Mouse (Mus musculus) midbrain, embryonic 15.5 days (tissue): ENCODE results near the gene Ring1. TPM values are rescaled to one million over a fixed set of nuclear protein-coding genes. Genes with fewer than 3 reads are reported as not detected.
A peak's percentile ranks its signal among the peaks of the same experiment; 100 is the strongest.

Source experiments
- ATAC-seq: fragments of 200-750 bp; cut with Nextera tagmentation; replicated peaks from 2 replicates; pipeline ENCODE4 v1.8.0; 2017; ENCODE audit warnings: moderate TSS enrichment
- H3K27ac ChIP-seq: fragments of 300-500 bp; sonication (generic); 2 replicates; pipeline ENCODE4 v1.5.1; 2015; ENCODE audit warnings: mild to moderate bottlenecking, inconsistent platforms
- H3K27me3 ChIP-seq: fragments of 300-500 bp; sonication (generic); replicated peaks from 2 replicates; pipeline ENCODE4 v1.6.1; 2015; ENCODE audit warnings: inconsistent platforms
- H3K36me3 ChIP-seq: fragments of 300-500 bp; sonication (generic); replicated peaks from 2 replicates; pipeline ENCODE4 v1.6.1; 2015; ENCODE audit warnings: inconsistent platforms
- H3K4me1 ChIP-seq: fragments of 300-500 bp; sonication (generic); 2 replicates; pipeline ENCODE4 v1.6.1; 2015; ENCODE audit warnings: inconsistent platforms
- H3K4me2 ChIP-seq: fragments of 300-500 bp; sonication (generic); 2 replicates; pipeline ENCODE4 v1.6.1; 2015; ENCODE audit warnings: inconsistent platforms, mild to moderate bottlenecking, moderate library complexity
- H3K4me3 ChIP-seq: fragments of 300-500 bp; sonication (generic); 2 replicates; pipeline ENCODE4 v1.5.1; 2015; ENCODE audit warnings: mild to moderate bottlenecking, inconsistent platforms
- H3K9ac ChIP-seq: fragments of 300-500 bp; sonication (generic); 2 replicates; pipeline ENCODE4 v1.6.1; 2015; ENCODE audit warnings: mild to moderate bottlenecking, inconsistent platforms
- H3K9me3 ChIP-seq: fragments of 300-500 bp; sonication (generic); 2 replicates; pipeline ENCODE4 v1.6.1; 2016; ENCODE audit warnings: inconsistent platforms
- WGBS: fragments of 180-500 bp; shearing (Covaris S2); methylation state at CpG from one replicate; pipeline ENCODE4 v1.1.7; 2015; ENCODE audit warnings: mixed read lengths; 5-methylcytosine and 5-hydroxymethylcytosine counted together
- polyA plus RNA-seq: library from polyadenylated mRNA; unstranded; fragments of >200 nt; fragmentation: Nextera tagmentation; extraction: Ambion mirVana; gene quantifications from 2 replicates; pipeline ENCODE4 v1.2.1, GENCODE M21; 2015

Ring1 gene
- polyA plus RNA-seq, 1 experiment from 2014 or later, result 22.8 TPM

GRCm38 (mm10) chr17:34034064-34034463 is 9.6 kb upstream of the Ring1 start:
- no peaks in the 10 kb centered on the region for H3K27me3 ChIP-seq
- H3K4me1 ChIP-seq, result peaks cover 50% of the 10 kb centered on the region
- H3K9ac ChIP-seq, result no peak overlapping the region
- WGBS, result 76% methylated on average over 10 of the region's 10 CpGs
- H3K27ac ChIP-seq, result no peak overlapping the region
- ATAC-seq, result no peak
- H3K4me2 ChIP-seq, result no peak overlapping the region
- no peaks in the 10 kb centered on the region for H3K9me3 ChIP-seq
- peaks cover 27% of the 10 kb centered on the region for H3K36me3 ChIP-seq
- H3K4me3 ChIP-seq, result no peak overlapping the region

GRCm38 (mm10) chr17:34033441-34033840 is 9.0 kb upstream of the Ring1 start:
- H3K9me3 ChIP-seq, result no peaks in the 10 kb centered on the region
- ATAC-seq, result no peak
- no peak overlapping the region for H3K9ac ChIP-seq
- H3K4me2 ChIP-seq, result peak overlapping the region; percentile 80
- H3K4me1 ChIP-seq, result peaks cover 50% of the 10 kb centered on the region
- H3K27me3 ChIP-seq, result no peaks in the 10 kb centered on the region
- no peak overlapping the region for H3K27ac ChIP-seq
- H3K4me3 ChIP-seq, result peak overlapping the region; percentile 71; the same call in 1 of the 2 replicates
- H3K36me3 ChIP-seq, result peaks cover 32% of the 10 kb centered on the region
- 93% methylated on average over 9 of the region's 9 CpGs for WGBS

- Histone ChIP-seq H3K4me2 (peak overlapping the region; percentile 80), H3K27me3 (no peaks in the 10 kb centered on the region), H3K4me3 (peak overlapping the region; percentile 71), H3K9me3 (no peaks in the 10 kb centered on the region), H3K27ac (peak overlapping the region; percentile 99; the same call in 1 of the 2 replicates), H3K36me3 (peaks cover 31% of the 10 kb centered on the region), H3K4me1 (peaks cover 50% of the 10 kb centered on the region), H3K9ac (peak overlapping the region; percentile 75)
- WGBS, result 48% methylated on average over 9 of the region's 9 CpGs
- ATAC-seq, result no peak
Observed at GRCm38 (mm10) chr17:34032806-34033205, 8.3 kb upstream of the Ring1 start.

DNA sequence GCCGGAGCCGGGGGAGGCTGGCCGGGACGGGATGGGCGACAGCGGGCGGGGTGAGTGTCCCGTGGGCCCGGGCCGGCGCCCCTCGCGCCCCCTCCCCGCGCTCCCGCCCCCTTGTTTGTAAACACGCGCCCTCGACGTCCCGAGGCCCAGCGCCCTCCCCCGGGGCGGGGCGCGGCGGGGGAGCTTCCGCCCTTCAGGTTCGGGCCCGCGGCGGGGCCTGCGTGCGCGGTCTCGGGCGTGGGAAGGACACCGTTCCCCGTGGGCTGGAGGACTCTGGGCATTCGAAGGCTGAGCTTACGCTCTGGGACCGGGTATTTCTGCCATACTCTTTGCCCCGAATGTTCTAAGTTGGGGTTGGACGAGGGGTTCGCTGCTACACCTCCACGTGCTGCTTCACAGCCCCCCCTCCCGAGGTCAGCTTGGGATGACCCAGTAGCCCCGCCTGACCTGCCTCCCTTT is 7.7 kb upstream of the Ring1 start:
- WGBS, result under 1% methylated on average over 31 of the region's 48 CpGs
- 0 out of 2 replicates have a peak, but pooled peaks have one; percentile 1 for ATAC-seq

GRCm38 (mm10) chr17:34031465-34032173 is 7.1 kb upstream of the Ring1 start, which contains the start of the genes Slc39a7 and Rxrb:
Slc39a7 (minus strand) TSS chr17:34031682.
Rxrb (plus strand) TSS chr17:34031812.
- H3K4me2 ChIP-seq, result peak within 1 kb of the TSS; percentile 80
- H3K9ac ChIP-seq, result peak within 1 kb of the TSS; percentile 89
- no peaks in the 10 kb centered on the region for H3K9me3 ChIP-seq
- H3K4me3 ChIP-seq, result peak within 1 kb of the TSS; percentile 71
- peak within 1 kb of the TSS; percentile 99 for H3K27ac ChIP-seq
- no peaks in the 10 kb centered on the region for H3K27me3 ChIP-seq
- peaks cover 61% of the 10 kb centered on the region for H3K4me1 ChIP-seq
- peak; percentile 82 for ATAC-seq
- peaks cover 22% of the 10 kb centered on the region for H3K36me3 ChIP-seq
- under 1% methylated on average over 83 of the region's 88 CpGs for WGBS

More for the DNA sequence above, 7.7 kb upstream of the Ring1 start:
- Histone ChIP-seq H3K9me3 (no peaks in the 10 kb centered on the region), H3K4me2 (peak overlapping the region; percentile 80), H3K27me3 (no peaks in the 10 kb centered on the region), H3K9ac (peak overlapping the region; percentile 75), H3K4me1 (peaks cover 55% of the 10 kb centered on the region), H3K36me3 (peaks cover 26% of the 10 kb centered on the region), H3K4me3 (peak overlapping the region; percentile 71), H3K27ac (peak overlapping the region; percentile 99)

DNA sequence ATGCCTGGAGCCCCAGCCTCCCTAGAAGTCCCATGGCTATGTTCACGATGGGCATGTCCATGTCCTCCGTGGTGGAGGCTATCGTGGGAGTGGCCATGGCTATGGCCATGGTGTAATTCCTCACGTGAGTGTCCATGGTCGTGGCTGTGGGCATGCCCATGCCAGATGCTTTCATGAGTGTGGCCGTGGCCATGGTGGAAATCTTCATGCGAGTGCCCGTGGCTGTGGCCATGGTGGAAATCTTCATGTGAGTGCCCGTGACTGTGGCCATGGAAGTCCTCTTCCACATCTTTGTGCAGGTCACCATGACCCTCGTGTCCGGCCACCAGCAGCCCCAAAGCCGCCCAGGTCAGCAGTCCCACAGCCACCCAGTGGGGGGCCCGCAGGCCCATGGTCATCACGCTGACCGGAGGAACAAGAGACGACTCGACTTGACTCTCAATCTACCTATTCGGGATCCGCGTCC is 6.4 kb upstream of the Ring1 start:
- peak overlapping the region; percentile 80 for H3K4me2 ChIP-seq
- H3K4me3 ChIP-seq, result peak overlapping the region; percentile 71
- peak overlapping the region; percentile 89 for H3K9ac ChIP-seq
- peak overlapping the region; percentile 99 for H3K27ac ChIP-seq
- no peaks in the 10 kb centered on the region for H3K9me3 ChIP-seq
- peaks cover 68% of the 10 kb centered on the region for H3K4me1 ChIP-seq
- ATAC-seq, result no peak
- H3K27me3 ChIP-seq, result no peaks in the 10 kb centered on the region
- 5% methylated on average over 20 of the region's 20 CpGs for WGBS
- H3K36me3 ChIP-seq, result peaks cover 14% of the 10 kb centered on the region

- Histone ChIP-seq H3K4me3 (peak overlapping the region; percentile 71), H3K4me2 (peak overlapping the region; percentile 80), H3K9ac (peak overlapping the region; percentile 89; the same call in 1 of the 2 replicates), H3K36me3 (peaks cover 13% of the 10 kb centered on the region), H3K27me3 (no peaks in the 10 kb centered on the region), H3K4me1 (peaks cover 77% of the 10 kb centered on the region), H3K9me3 (no peaks in the 10 kb centered on the region), H3K27ac (0 out of 2 replicates have a peak overlapping the region, but pooled peaks have one; percentile 2)
- ATAC-seq, result no peak
- WGBS, result 60% methylated on average over 21 of the region's 21 CpGs
Observed at GRCm38 (mm10) chr17:34029890-34030595, 5.6 kb upstream of the Ring1 start.

- WGBS, result 86% methylated on average over 18 of the region's 18 CpGs
- H3K9ac ChIP-seq, result no peak overlapping the region
- H3K27me3 ChIP-seq, result no peaks in the 10 kb centered on the region
- H3K9me3 ChIP-seq, result no peaks in the 10 kb centered on the region
- no peak overlapping the region for H3K27ac ChIP-seq
- H3K4me2 ChIP-seq, result peak overlapping the region; percentile 90
- peaks cover 78% of the 10 kb centered on the region for H3K4me1 ChIP-seq
- peak overlapping the region; percentile 71; the same call in 1 of the 2 replicates for H3K4me3 ChIP-seq
- ATAC-seq, result no peak
- H3K36me3 ChIP-seq, result peaks cover 10% of the 10 kb centered on the region
Observed at GRCm38 (mm10) chr17:34029150-34029889, 4.8 kb upstream of the Ring1 start.

- Histone ChIP-seq H3K4me3 (peak overlapping the region; percentile 62; the same call in 1 of the 2 replicates), H3K27me3 (no peaks in the 10 kb centered on the region), H3K9me3 (no peaks in the 10 kb centered on the region), H3K36me3 (peaks cover 9% of the 10 kb centered on the region; the same call in 1 of the 2 replicates), H3K4me2 (peak overlapping the region; percentile 90), H3K27ac (peak overlapping the region; percentile 99), H3K4me1 (peaks cover 77% of the 10 kb centered on the region), H3K9ac (no peak overlapping the region)
- ATAC-seq, result no peak
- WGBS, result 34% methylated on average over 17 of the region's 17 CpGs
Observed at GRCm38 (mm10) chr17:34028501-34029149, 4.1 kb upstream of the Ring1 start.

DNA sequence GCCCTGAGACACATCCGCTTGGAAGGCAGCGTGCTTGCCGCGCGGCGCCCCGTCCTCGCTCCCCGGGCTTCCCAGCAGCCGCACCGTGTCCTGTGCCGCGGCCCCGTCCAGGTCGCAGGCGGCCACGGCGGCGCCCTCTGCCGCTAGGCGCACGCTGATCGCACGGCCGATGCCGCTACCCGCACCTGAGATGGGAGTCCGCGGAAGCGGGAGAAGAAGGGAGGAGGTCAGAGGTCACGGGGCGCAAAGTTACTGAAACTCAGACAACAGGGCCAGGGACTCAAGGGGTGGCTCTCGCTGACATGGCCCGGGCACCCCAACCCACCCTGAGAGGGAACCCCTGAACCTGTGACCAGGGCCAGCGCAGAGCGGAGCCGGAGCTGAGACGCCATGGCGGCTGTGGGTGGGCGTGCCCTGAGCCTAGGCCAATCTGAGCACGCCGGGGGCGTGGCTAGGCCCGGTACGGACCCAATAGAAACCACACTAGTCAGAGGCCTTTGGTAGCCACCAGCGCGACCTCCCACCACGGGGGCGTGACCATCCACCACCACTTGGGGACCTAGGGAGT is 3.3 kb upstream of the Ring1 start, which contains the start of gene H2-Ke6:
Gene H2-Ke6, minus strand, starts transcription at position 405 of the 568 bp plus-strand sequence.
- Histone ChIP-seq H3K9ac (peak within 1 kb of the TSS; percentile 59), H3K9me3 (no peaks in the 10 kb centered on the region), H3K4me3 (peak within 1 kb of the TSS; percentile 62), H3K4me2 (peak within 1 kb of the TSS; percentile 90), H3K36me3 (peaks cover 12% of the 10 kb centered on the region; the same call in 1 of the 2 replicates), H3K27me3 (no peaks in the 10 kb centered on the region), H3K4me1 (peaks cover 77% of the 10 kb centered on the region), H3K27ac (peak within 1 kb of the TSS; percentile 99)
- ATAC-seq, result peak; percentile 66
- WGBS, result under 1% methylated on average over 48 of the region's 49 CpGs
